Mouse (Mus musculus) sigmoid colon, adult 10 weeks (tissue): ENCODE measurements around the gene Fbxl17. TPM values are rescaled to one million over a fixed set of nuclear protein-coding genes. Genes with fewer than 3 reads are reported as not detected.

ENCODE experiments used
- polyA plus RNA-seq: library from polyadenylated mRNA; stranded (reverse); fragments of 350-450 nt; fragmentation: Illumina TruSeq; extraction: RNeasy Lipid Tissue Mini Kit (QIAGEN cat#74804); gene quantifications from one replicate; pipeline ENCODE4 v1.2.3, GENCODE M21; 2014; ENCODE audit warnings: low read depth, low replicate concordance

The Fbxl17 gene
- 22.6 TPM for polyA plus RNA-seq

DNA sequence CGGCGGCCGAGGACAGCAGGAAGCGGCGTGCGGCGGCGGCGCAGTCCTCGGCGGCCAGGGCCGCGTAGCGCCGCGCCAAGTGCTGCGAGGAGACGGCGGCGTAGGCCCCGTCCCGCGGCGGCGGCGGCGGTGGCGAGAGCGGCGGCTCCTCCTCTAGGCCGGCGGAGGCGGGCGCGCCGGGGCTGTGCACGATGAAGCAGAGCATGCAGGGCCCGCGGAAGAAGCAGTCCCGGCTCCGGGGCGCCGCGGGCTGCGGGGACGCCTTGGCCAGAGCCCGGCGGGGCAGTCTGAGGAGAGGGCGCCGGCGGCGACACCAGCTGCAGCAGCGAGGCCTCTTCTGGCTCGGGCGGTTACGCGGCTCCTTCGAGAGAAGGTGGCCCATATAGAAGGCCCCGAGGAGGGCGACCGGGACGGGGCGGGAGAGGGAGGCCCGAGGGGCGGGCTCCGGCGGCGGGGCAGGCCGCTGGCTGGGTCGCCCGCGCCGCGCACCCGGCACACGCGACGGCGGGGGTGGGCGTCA lies at the start of gene Fbxl17:
Gene Fbxl17 (minus strand): TSS at position 382 of the 520 bp plus-strand sequence.

